Mouse (Mus musculus) liver (tissue): ENCODE measurements at regions not wholly inside any gene's neighbourhood (a gene's known extent, or its start where the extent isn't known, plus 50 kb on each side); places are given as distances from the start of the nearest gene placed in this dataset.
"Not testable (repeated sequence)": the region's sequence is repeated elsewhere in the genome, so short reads cannot be mapped to it uniquely, and the experiment has no call there.

Experiments
- DNase-seq: peaks from one replicate; pipeline ENCODE4 v3.0.0-alpha.2; 2020; ENCODE audit warnings: mixed read lengths

DNA sequence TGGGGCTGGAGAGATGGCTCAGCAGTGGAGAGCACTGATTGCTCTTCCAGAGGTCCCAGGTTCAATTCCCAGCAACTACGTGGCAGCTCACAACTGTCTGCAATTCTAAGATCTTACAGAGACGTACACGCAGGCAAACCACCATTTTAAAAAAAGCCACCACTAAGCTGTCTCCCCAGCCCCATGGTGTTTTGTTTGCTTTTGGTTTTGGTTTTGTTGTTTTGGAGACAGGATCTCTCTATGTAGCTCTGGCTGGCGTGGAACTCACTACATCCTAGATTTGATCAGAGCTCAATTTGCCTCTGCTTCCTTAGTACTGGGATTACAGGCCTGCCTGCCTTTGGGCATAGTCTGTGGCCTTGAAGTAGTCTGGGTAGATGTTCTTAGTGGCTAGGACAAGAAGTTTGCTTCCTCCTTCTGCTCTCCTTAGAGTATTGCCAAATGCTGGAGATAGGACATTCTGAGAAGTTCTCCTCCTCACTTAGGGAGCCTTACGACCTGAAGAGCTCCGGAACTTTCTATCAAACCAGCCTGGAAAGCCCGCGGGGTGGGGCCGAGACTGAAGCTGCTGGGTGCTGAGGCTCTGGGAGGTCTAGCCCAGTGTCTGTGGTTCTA is 495.4 kb upstream of the Chrm3 start:
- DNase-seq = not testable (repeated sequence)

DNA sequence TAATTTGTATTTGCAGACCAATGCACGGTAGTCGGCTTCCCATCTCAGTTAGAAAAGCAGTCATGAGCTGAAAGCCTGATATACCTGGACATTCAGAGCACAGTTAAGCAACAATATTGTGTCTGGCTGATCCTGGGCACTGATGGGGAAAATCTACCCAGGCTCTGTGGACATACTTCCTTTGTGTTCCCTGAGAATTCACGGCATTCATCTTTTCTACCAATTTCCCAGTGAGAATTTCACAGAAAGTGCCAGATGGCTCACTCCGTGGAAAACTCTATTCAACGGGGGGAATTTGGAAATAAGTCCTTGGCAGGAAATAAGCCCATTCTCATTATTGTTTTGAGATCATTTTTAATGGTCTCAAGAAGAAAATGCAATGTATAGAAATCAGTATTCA is 484.6 kb upstream of the Chrm3 start:
- DNase-seq = no peak

DNA sequence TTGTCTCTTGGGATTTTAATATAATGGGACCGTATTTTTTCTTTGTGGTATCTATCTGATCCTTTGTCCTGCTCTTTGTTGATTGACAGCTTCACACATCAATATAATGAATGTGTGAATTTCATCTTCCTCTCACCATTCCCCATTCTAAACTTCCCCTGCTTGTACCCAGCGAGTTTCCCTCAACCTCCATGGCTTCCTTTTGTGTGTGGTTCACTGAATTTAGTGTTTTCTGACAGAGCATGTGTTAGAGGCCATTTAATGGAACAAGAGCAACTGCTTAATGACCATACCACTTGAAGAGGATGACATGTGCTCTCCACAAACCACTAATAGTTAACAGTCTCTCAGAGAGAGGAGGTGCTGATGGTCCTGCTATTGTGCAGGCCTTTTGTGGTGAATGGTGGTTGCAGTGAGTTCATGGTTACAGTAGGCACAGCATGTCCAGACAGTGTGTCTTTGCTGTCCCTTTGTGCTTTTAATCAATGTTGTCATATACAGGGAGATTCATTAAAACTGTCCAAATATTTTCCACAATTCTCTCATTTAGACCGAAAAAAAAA is 438.8 kb upstream of the Chrm3 start:
- no peak for DNase-seq
